Mouse (Mus musculus) bone marrow, adult 2 months (tissue): ENCODE results near the gene Onecut1. TPM values are rescaled to one million over a fixed set of nuclear protein-coding genes. Genes with fewer than 3 reads are reported as not detected.

Source experiments
- H3K27ac ChIP-seq: fragments of 200-500 bp; 2 replicates; pipeline ENCODE4 v1.5.1; 2012; ENCODE audit warnings: low read depth, mild to moderate bottlenecking, control low read depth, inconsistent platforms, low read length; ENCODE audit not compliant: control insufficient read depth, poor library complexity, insufficient read depth
- H3K4me1 ChIP-seq: fragments of 200-500 bp; 2 replicates; pipeline ENCODE4 v1.6.1; 2011; ENCODE audit warnings: low read length; ENCODE audit not compliant: control insufficient read depth, insufficient read depth
- H3K4me3 ChIP-seq: fragments of 200-500 bp; replicated peaks from 2 replicates; pipeline ENCODE3; 2011; ENCODE audit warnings: mild to moderate bottlenecking, low read depth, low read length, control low read depth; ENCODE audit not compliant: control insufficient read depth
- CTCF ChIP-seq: fragments of 200-500 bp; IDR thresholded peaks from 2 replicates; pipeline ENCODE4 v1.5.1; 2011; ENCODE audit warnings: low read length, control low read depth; ENCODE audit not compliant: control insufficient read depth, insufficient read depth
- POLR2A ChIP-seq: fragments of 200-500 bp; IDR thresholded peaks from 2 replicates; pipeline ENCODE4 v1.6.1; 2011; ENCODE audit warnings: low read depth, mild to moderate bottlenecking, control low read depth, low read length, borderline replicate concordance; ENCODE audit not compliant: control insufficient read depth
- WGBS: fragments of 180-500 bp; shearing (Covaris S2); methylation state at CpG from one replicate; pipeline ENCODE4 v1.1.7; 2018; 5-methylcytosine and 5-hydroxymethylcytosine counted together
- polyA plus RNA-seq: library from polyadenylated mRNA; stranded (reverse); fragments of >200 nt; gene quantifications from 2 replicates; pipeline ENCODE4 v1.2.4, GENCODE M21; 2011; ENCODE audit warnings: low replicate concordance; ENCODE audit not compliant: missing spikeins, insufficient read depth, insufficient read length

Gene Onecut1
- polyA plus RNA-seq, 1 experiment: not detected

- H3K27ac ChIP-seq: no peak overlapping the region
- WGBS: 2% methylated on average over 63 of the region's 63 CpGs
- TF ChIP-seq POLR2A (no peak), CTCF (no peak)
- no peak overlapping the region for H3K4me3 ChIP-seq
- H3K4me1 ChIP-seq: no peaks in the 10 kb centered on the region
These were observed 12.3 kb upstream of the Onecut1 start for GRCm38 (mm10) chr9:74849195-74849978.

GRCm38 (mm10) chr9:74849979-74850780, 11.5 kb upstream of the Onecut1 start:
- no peak overlapping the region for H3K4me3 ChIP-seq
- no peak overlapping the region for H3K27ac ChIP-seq
- H3K4me1 ChIP-seq: no peaks in the 10 kb centered on the region
- no peak for TF ChIP-seq CTCF
- no peak for TF ChIP-seq POLR2A
- WGBS: 9% methylated on average over 12 of the region's 12 CpGs

GRCm38 (mm10) chr9:74850781-74851145, 11.0 kb upstream of the Onecut1 start:
- 7% methylated on average over 5 of the region's 5 CpGs for WGBS
- TF ChIP-seq POLR2A (no peak), CTCF (no peak)
- Histone ChIP-seq H3K27ac (no peak overlapping the region), H3K4me1 (no peaks in the 10 kb centered on the region), H3K4me3 (no peak overlapping the region)

GRCm38 (mm10) chr9:74851601-74852000, 10.1 kb upstream of the Onecut1 start:
- Histone ChIP-seq H3K27ac (no peak overlapping the region), H3K4me1 (no peaks in the 10 kb centered on the region), H3K4me3 (no peak overlapping the region)
- WGBS: 6% methylated on average over 5 of the region's 5 CpGs
- TF ChIP-seq CTCF (no peak), POLR2A (no peak)

GRCm38 (mm10) chr9:74852361-74852760, 9.4 kb upstream of the Onecut1 start:
- Histone ChIP-seq H3K4me3 (no peak overlapping the region), H3K27ac (no peak overlapping the region), H3K4me1 (no peaks in the 10 kb centered on the region)
- 2% methylated on average over 4 of the region's 4 CpGs for WGBS
- no peak for TF ChIP-seq POLR2A
- no peak for TF ChIP-seq CTCF

- WGBS: 4% methylated on average over 28 of the region's 28 CpGs
- no peak overlapping the region for H3K27ac ChIP-seq
- TF ChIP-seq POLR2A: no peak
- no peak for TF ChIP-seq CTCF
- no peaks in the 10 kb centered on the region for H3K4me1 ChIP-seq
- no peak overlapping the region for H3K4me3 ChIP-seq
These were observed 8.3 kb upstream of the Onecut1 start for GRCm38 (mm10) chr9:74853191-74854072.

GRCm38 (mm10) chr9:74854073-74854591, 7.6 kb upstream of the Onecut1 start:
- Histone ChIP-seq H3K27ac (no peak overlapping the region), H3K4me1 (no peaks in the 10 kb centered on the region), H3K4me3 (no peak overlapping the region)
- WGBS: 8% methylated on average over 25 of the region's 25 CpGs
- TF ChIP-seq POLR2A (no peak), CTCF (no peak)
